In genomic region chr9:66078072-66078471, GRCm38 (mm10) we compare ENCODE assay signal across 11 mouse cellular contexts. TPM values are rescaled to one million over a fixed set of nuclear protein-coding genes. Genes with fewer than 3 reads are reported as not detected.
DNase-seq lines count a peak whose midpoint lies in the region; ATAC-seq lines count a peak whose summit lies in the region.
"Had no signal": no experiment of that assay in that cellular context is flagged by ENCODE, and none has a peak within 500 bp of the region (broad histone marks: within the 10 kb centered on the region; RNA-seq: fewer than 3 reads in every experiment).

No protein-coding gene starts in this region.

- 64% methylated on average over 3 of the region's 3 CpGs for WGBS in heart, embryonic 10.5 days
- 67% methylated on average over 3 of the region's 3 CpGs for WGBS in liver, embryonic 13.5 days (ENCODE audit: insufficient replicate concordance)
- WGBS in liver, embryonic 11.5 days: 74% methylated on average over 3 of the region's 3 CpGs
- 61% methylated on average over 3 of the region's 3 CpGs for WGBS in hindbrain, embryonic 12.5 days
- 75% methylated on average over 3 of the region's 3 CpGs for WGBS in midbrain, embryonic 14.5 days

- no peak for ATAC-seq in liver, embryonic 13.5 days (ENCODE audit: low read depth)
- ATAC-seq in liver, embryonic 11.5 days (replicated peaks; ENCODE audit: low FRiP score): no peak
- no peak for ATAC-seq in hindbrain, embryonic 12.5 days (ENCODE audit: low FRiP score)
- no peak for ATAC-seq in midbrain, embryonic 14.5 days (ENCODE audit: low FRiP score, low TSS enrichment)

- intact Hi-C loops in heart, postnatal 14 days (cut with DNase I): no loop called here

- no peaks in the 10 kb centered on the region for H3K27me3 ChIP-seq in heart, embryonic 10.5 days (ENCODE audit: insufficient read depth, poor library complexity, severe bottlenecking)
- H3K27me3 ChIP-seq in liver, embryonic 13.5 days: peaks cover 56% of the 10 kb centered on the region
- peaks cover 2% of the 10 kb centered on the region; the same call in 1 of the 2 replicates for H3K27me3 ChIP-seq in liver, embryonic 11.5 days (replicated peaks; ENCODE audit: control insufficient read depth, insufficient read depth, low read length)
- H3K27me3 ChIP-seq in hindbrain, embryonic 12.5 days: no peaks in the 10 kb centered on the region; the same call in 1 of the 2 replicates
- H3K27me3 ChIP-seq in midbrain, embryonic 14.5 days (ENCODE audit: control insufficient read depth, insufficient read depth, low read length): no peaks in the 10 kb centered on the region

- H3K36me3 ChIP-seq in heart, embryonic 10.5 days: no peaks in the 10 kb centered on the region
- no peaks in the 10 kb centered on the region for H3K36me3 ChIP-seq in liver, embryonic 13.5 days
- no peaks in the 10 kb centered on the region for H3K36me3 ChIP-seq in liver, embryonic 11.5 days (ENCODE audit: control insufficient read depth, insufficient read depth, low read length)
- H3K36me3 ChIP-seq in hindbrain, embryonic 12.5 days: no peaks in the 10 kb centered on the region
- no peaks in the 10 kb centered on the region for H3K36me3 ChIP-seq in midbrain, embryonic 14.5 days (ENCODE audit: control insufficient read depth, insufficient read depth, low read length)

- H3K4me3 ChIP-seq in heart, embryonic 10.5 days: peak overlapping the region; percentile 44
- no peak overlapping the region for H3K4me3 ChIP-seq in liver, embryonic 13.5 days (replicated peaks)
- H3K4me3 ChIP-seq in liver, embryonic 11.5 days (ENCODE audit: low read depth, low read length): no peak overlapping the region
- H3K4me3 ChIP-seq in hindbrain, embryonic 12.5 days: no peak overlapping the region
- H3K4me3 ChIP-seq in midbrain, embryonic 14.5 days (replicated peaks; ENCODE audit: low read depth, low read length): no peak overlapping the region

- H3K4me2 ChIP-seq in liver, embryonic 13.5 days: no peak overlapping the region
- no peak overlapping the region for H3K4me2 ChIP-seq in liver, embryonic 11.5 days
- peak overlapping the region; percentile 30; the same call in 1 of the 2 replicates for H3K4me2 ChIP-seq in hindbrain, embryonic 12.5 days (replicated peaks)
- H3K4me2 ChIP-seq in midbrain, embryonic 14.5 days (ENCODE audit: low read length): peak overlapping the region; percentile 34

- H3K4me1 ChIP-seq in heart, embryonic 10.5 days: peaks cover 8% of the 10 kb centered on the region
- peaks cover 14% of the 10 kb centered on the region for H3K4me1 ChIP-seq in liver, embryonic 13.5 days (replicated peaks)
- H3K4me1 ChIP-seq in liver, embryonic 11.5 days (replicated peaks; ENCODE audit: control insufficient read depth, insufficient read depth, low read length): peaks cover 4% of the 10 kb centered on the region; the same call in 1 of the 2 replicates
- peaks cover 4% of the 10 kb centered on the region; the same call in 1 of the 2 replicates for H3K4me1 ChIP-seq in hindbrain, embryonic 12.5 days
- no peaks in the 10 kb centered on the region for H3K4me1 ChIP-seq in midbrain, embryonic 14.5 days (ENCODE audit: control insufficient read depth, insufficient read depth, low read length)

- peak overlapping the region; percentile 77 for H3K27ac ChIP-seq in heart, embryonic 10.5 days
- H3K27ac ChIP-seq in liver, embryonic 13.5 days: no peak overlapping the region
- H3K27ac ChIP-seq in liver, embryonic 11.5 days (ENCODE audit: low read depth, low read length): no peak overlapping the region
- H3K27ac ChIP-seq in hindbrain, embryonic 12.5 days: peak overlapping the region; percentile 45
- no peak overlapping the region for H3K27ac ChIP-seq in midbrain, embryonic 14.5 days (replicated peaks; ENCODE audit: low read depth, low read length)
- H3K27ac ChIP-seq: liver, embryonic 14.5 days had no signal

- H3K9me3 ChIP-seq in heart, embryonic 10.5 days: 0 out of 2 replicates have a peak, but pooled peaks cover 3% of the 10 kb centered on the region
- 0 out of 2 replicates have a peak, but pooled peaks cover 5% of the 10 kb centered on the region for H3K9me3 ChIP-seq in liver, embryonic 13.5 days (replicated peaks)
- no peaks in the 10 kb centered on the region for H3K9me3 ChIP-seq in liver, embryonic 11.5 days (ENCODE audit: control insufficient read depth, low read length)
- 0 out of 2 replicates have a peak, but pooled peaks cover 2% of the 10 kb centered on the region for H3K9me3 ChIP-seq in hindbrain, embryonic 12.5 days (replicated peaks)
- H3K9me3 ChIP-seq in midbrain, embryonic 14.5 days (ENCODE audit: control insufficient read depth, low read length): no peaks in the 10 kb centered on the region

- 0 out of 2 replicates have a peak overlapping the region, but pooled peaks have one; percentile 5 for H3K9ac ChIP-seq in liver, embryonic 13.5 days
- H3K9ac ChIP-seq in liver, embryonic 11.5 days (ENCODE audit: low read depth, low read length): no peak overlapping the region
- 0 out of 2 replicates have a peak overlapping the region, but pooled peaks have one; percentile 23 for H3K9ac ChIP-seq in hindbrain, embryonic 12.5 days
- peak overlapping the region; percentile 24 for H3K9ac ChIP-seq in midbrain, embryonic 14.5 days (replicated peaks; ENCODE audit: low read length)
- H3K9ac ChIP-seq: liver, embryonic 14.5 days had no signal

- DNase-seq in heart, embryonic 10.5 days (ENCODE audit: low spot score): no peak
- DNase-seq in heart, postnatal 14 days: no peak
- no peak for DNase-seq in liver, embryonic 13.5 days
- no peak for DNase-seq in liver, embryonic 11.5 days (ENCODE audit: low spot score)
- no peak for DNase-seq in midbrain, embryonic 14.5 days
- DNase-seq in retina, embryonic 14.5 days (ENCODE audit: low spot score): no peak
- DNase-seq in layer of hippocampus, postnatal 14 days (ENCODE audit: low spot score in 2 of 2): no peak
- DNase-seq: gastrocnemius, postnatal 14 days; kidney, postnatal 14 days had no signal

RNA-seq across cellular contexts. Expression of gene Snx22, which starts 8.6 kb away (rescaled TPM):
- 2.1 and 3.1 TPM in 2 replicates for polyA plus RNA-seq in heart, embryonic 10.5 days (2016; fragmentation: Nextera tagmentation; extraction: Ambion mirVana)
- 1 to 10 TPM in 1 of 2 experiments, under 1 TPM in 1; 0.90 to 1.0 TPM for total RNA-seq in heart, postnatal 14 days (2021)
- 29.2 and 31.4 TPM in 2 replicates for polyA plus RNA-seq in liver, embryonic 13.5 days (2015; fragmentation: Nextera tagmentation; extraction: Ambion mirVana)
- 6.5 and 7.0 TPM in 2 replicates for polyA plus RNA-seq in liver, embryonic 11.5 days (2014; fragmentation: Nextera tagmentation; extraction: Ambion mirVana)
- 6.6 and 8.7 TPM in 2 replicates for polyA plus RNA-seq in hindbrain, embryonic 12.5 days (2016; fragmentation: Nextera tagmentation; extraction: Ambion mirVana)
- polyA plus RNA-seq in midbrain, embryonic 14.5 days (2014; fragmentation: Nextera tagmentation; extraction: Ambion mirVana): 6.5 and 8.2 TPM in 2 replicates
- 1 to 10 TPM; 7.2 to 9.0 TPM for total RNA-seq in layer of hippocampus, postnatal 14 days (2021)

RNA-seq across cellular contexts. Expression of gene Ppib, which starts 18.1 kb away (rescaled TPM):
- 448 and 551 TPM in 2 replicates for polyA plus RNA-seq in heart, embryonic 10.5 days (2016; fragmentation: Nextera tagmentation; extraction: Ambion mirVana)
- total RNA-seq in heart, postnatal 14 days (2021): 100 to 1,000 TPM; 184 to 201 TPM
- 380 and 383 TPM in 2 replicates for polyA plus RNA-seq in liver, embryonic 13.5 days (2015; fragmentation: Nextera tagmentation; extraction: Ambion mirVana)
- 569 TPM in 2 replicates for polyA plus RNA-seq in liver, embryonic 11.5 days (2014; fragmentation: Nextera tagmentation; extraction: Ambion mirVana)
- 456 and 477 TPM in 2 replicates for polyA plus RNA-seq in hindbrain, embryonic 12.5 days (2016; fragmentation: Nextera tagmentation; extraction: Ambion mirVana)
- polyA plus RNA-seq in midbrain, embryonic 14.5 days (2014; fragmentation: Nextera tagmentation; extraction: Ambion mirVana): 333 and 347 TPM in 2 replicates
- total RNA-seq in layer of hippocampus, postnatal 14 days (2021): 100 to 1,000 TPM; 252 to 276 TPM

RNA-seq across cellular contexts. Expression of gene Snx1, which starts 48.3 kb away (rescaled TPM):
- 81.9 and 101 TPM in 2 replicates for polyA plus RNA-seq in heart, embryonic 10.5 days (2016; fragmentation: Nextera tagmentation; extraction: Ambion mirVana)
- 10 to 100 TPM; 34.1 to 34.4 TPM for total RNA-seq in heart, postnatal 14 days (2021)
- 79.7 and 94.6 TPM in 2 replicates for polyA plus RNA-seq in liver, embryonic 13.5 days (2015; fragmentation: Nextera tagmentation; extraction: Ambion mirVana)
- 129 and 139 TPM in 2 replicates for polyA plus RNA-seq in liver, embryonic 11.5 days (2014; fragmentation: Nextera tagmentation; extraction: Ambion mirVana)
- polyA plus RNA-seq in hindbrain, embryonic 12.5 days (2016; fragmentation: Nextera tagmentation; extraction: Ambion mirVana): 130 and 139 TPM in 2 replicates
- 55.6 and 87.9 TPM in 2 replicates for polyA plus RNA-seq in midbrain, embryonic 14.5 days (2014; fragmentation: Nextera tagmentation; extraction: Ambion mirVana)
- total RNA-seq in layer of hippocampus, postnatal 14 days (2021): 10 to 100 TPM; 68.5 to 70.6 TPM

RNA-seq across cellular contexts. Expression of gene Ciao2a, which starts 48.3 kb away (rescaled TPM):
- polyA plus RNA-seq in heart, embryonic 10.5 days (2016; fragmentation: Nextera tagmentation; extraction: Ambion mirVana): 174 TPM in 2 replicates
- 10 to 100 TPM; 59.4 to 69.3 TPM for total RNA-seq in heart, postnatal 14 days (2021)
- polyA plus RNA-seq in liver, embryonic 13.5 days (2015; fragmentation: Nextera tagmentation; extraction: Ambion mirVana): 196 and 222 TPM in 2 replicates
- polyA plus RNA-seq in liver, embryonic 11.5 days (2014; fragmentation: Nextera tagmentation; extraction: Ambion mirVana): 256 and 260 TPM in 2 replicates
- polyA plus RNA-seq in hindbrain, embryonic 12.5 days (2016; fragmentation: Nextera tagmentation; extraction: Ambion mirVana): 123 and 126 TPM in 2 replicates
- 68.4 and 76.2 TPM in 2 replicates for polyA plus RNA-seq in midbrain, embryonic 14.5 days (2014; fragmentation: Nextera tagmentation; extraction: Ambion mirVana)
- 10 to 100 TPM; 25.7 to 26.2 TPM for total RNA-seq in layer of hippocampus, postnatal 14 days (2021)

Comparison
In these comparisons a context has a peak if more than half of its experiments do, and no peak if none do; other contexts are left out.
1. H3K27ac ChIP-seq: peak in heart, embryonic 10.5 days (single experiment) and hindbrain, embryonic 12.5 days (single experiment); none in liver, embryonic 13.5 days (single experiment), liver, embryonic 11.5 days (single experiment) and midbrain, embryonic 14.5 days (single experiment).
2. H3K4me2 ChIP-seq: peak in hindbrain, embryonic 12.5 days (single experiment) and midbrain, embryonic 14.5 days (single experiment); none in liver, embryonic 13.5 days (single experiment) and liver, embryonic 11.5 days (single experiment).